Mouse (Mus musculus): ENCODE results near the gene 1110008L16Rik. TPM values are rescaled to one million over a fixed set of nuclear protein-coding genes. Genes with fewer than 3 reads are reported as not detected.
"Not testable (repeated sequence)": the region's sequence is repeated elsewhere in the genome, so short reads cannot be mapped to it uniquely, and the experiment has no call there.

Gene 1110008L16Rik
- total RNA-seq, 2 experiments from 2014 or later = 7.2 to 9.8 TPM

GRCm38 (mm10) chr12:55333662-55334061, 34.3 kb downstream of the 1110008L16Rik start:
- no peak for DNase-seq (ENCODE audit: low spot score in 2 of 2)

- not testable (repeated sequence) for DNase-seq (ENCODE audit: low spot score in 2 of 2)
Observed at GRCm38 (mm10) chr12:55338490-55338889, 39.1 kb downstream of the 1110008L16Rik start.

GRCm38 (mm10) chr12:55343045-55343444, 43.7 kb downstream of the 1110008L16Rik start:
- DNase-seq (ENCODE audit: low spot score in 2 of 2) = not testable (repeated sequence)

- no peak for DNase-seq (ENCODE audit: low spot score in 2 of 2)
Observed at GRCm38 (mm10) chr12:55343998-55344397, 44.6 kb downstream of the 1110008L16Rik start.

- DNase-seq (ENCODE audit: low spot score in 2 of 2) = peak in 1 of 2 experiments; percentile 31
Observed at GRCm38 (mm10) chr12:55344583-55344982, 45.2 kb downstream of the 1110008L16Rik start.

GRCm38 (mm10) chr12:55353423-55353822, 54.0 kb downstream of the 1110008L16Rik start:
- DNase-seq (ENCODE audit: low spot score in 2 of 2) = no peak

GRCm38 (mm10) chr12:55354904-55355303, 55.5 kb downstream of the 1110008L16Rik start:
- DNase-seq (ENCODE audit: low spot score in 2 of 2) = no peak

- DNase-seq (ENCODE audit: low spot score in 2 of 2) = no peak
Observed at GRCm38 (mm10) chr12:55357303-55357702, 57.9 kb downstream of the 1110008L16Rik start.

GRCm38 (mm10) chr12:55360929-55361328, 61.6 kb downstream of the 1110008L16Rik start:
- DNase-seq (ENCODE audit: low spot score in 2 of 2) = no peak

GRCm38 (mm10) chr12:55365083-55365482, 65.7 kb downstream of the 1110008L16Rik start:
- no peak for DNase-seq (ENCODE audit: low spot score in 2 of 2)

- DNase-seq (ENCODE audit: low spot score in 2 of 2) = no peak
Observed at GRCm38 (mm10) chr12:55372424-55373055, 73.2 kb downstream of the 1110008L16Rik start.

GRCm38 (mm10) chr12:55376956-55377609, 77.7 kb downstream of the 1110008L16Rik start:
- DNase-seq (ENCODE audit: low spot score in 2 of 2) = no peak

GRCm38 (mm10) chr12:55377610-55377980, 78.2 kb downstream of the 1110008L16Rik start:
- no peak for DNase-seq (ENCODE audit: low spot score in 2 of 2)

GRCm38 (mm10) chr12:55384023-55384749, 84.8 kb downstream of the 1110008L16Rik start, which contains the start of gene Psma6:
Psma6 (plus strand) TSS chr12:55384222.
- no peak for DNase-seq (ENCODE audit: low spot score in 2 of 2)

- no peak for DNase-seq (ENCODE audit: low spot score in 2 of 2)
Observed at GRCm38 (mm10) chr12:55384826-55385225, 85.4 kb downstream of the 1110008L16Rik start.

GRCm38 (mm10) chr12:55385931-55386330, 86.6 kb downstream of the 1110008L16Rik start:
- no peak for DNase-seq (ENCODE audit: low spot score in 2 of 2)

- DNase-seq (ENCODE audit: low spot score in 2 of 2) = no peak
Observed at GRCm38 (mm10) chr12:55386456-55386855, 87.1 kb downstream of the 1110008L16Rik start.

- DNase-seq (ENCODE audit: low spot score in 2 of 2) = no peak
Observed at GRCm38 (mm10) chr12:55387083-55387787, 87.9 kb downstream of the 1110008L16Rik start.

GRCm38 (mm10) chr12:55387788-55388465, 88.5 kb downstream of the 1110008L16Rik start:
- DNase-seq (ENCODE audit: low spot score in 2 of 2) = no peak

GRCm38 (mm10) chr12:55388478-55388877, 89.1 kb downstream of the 1110008L16Rik start:
- DNase-seq (ENCODE audit: low spot score in 2 of 2) = peak in 1 of 2 experiments; percentile 66

Data from gastrocnemius, postnatal 4 days (tissue).